ENCODE assay signal across 8 mouse cellular contexts in the genomic region with DNA sequence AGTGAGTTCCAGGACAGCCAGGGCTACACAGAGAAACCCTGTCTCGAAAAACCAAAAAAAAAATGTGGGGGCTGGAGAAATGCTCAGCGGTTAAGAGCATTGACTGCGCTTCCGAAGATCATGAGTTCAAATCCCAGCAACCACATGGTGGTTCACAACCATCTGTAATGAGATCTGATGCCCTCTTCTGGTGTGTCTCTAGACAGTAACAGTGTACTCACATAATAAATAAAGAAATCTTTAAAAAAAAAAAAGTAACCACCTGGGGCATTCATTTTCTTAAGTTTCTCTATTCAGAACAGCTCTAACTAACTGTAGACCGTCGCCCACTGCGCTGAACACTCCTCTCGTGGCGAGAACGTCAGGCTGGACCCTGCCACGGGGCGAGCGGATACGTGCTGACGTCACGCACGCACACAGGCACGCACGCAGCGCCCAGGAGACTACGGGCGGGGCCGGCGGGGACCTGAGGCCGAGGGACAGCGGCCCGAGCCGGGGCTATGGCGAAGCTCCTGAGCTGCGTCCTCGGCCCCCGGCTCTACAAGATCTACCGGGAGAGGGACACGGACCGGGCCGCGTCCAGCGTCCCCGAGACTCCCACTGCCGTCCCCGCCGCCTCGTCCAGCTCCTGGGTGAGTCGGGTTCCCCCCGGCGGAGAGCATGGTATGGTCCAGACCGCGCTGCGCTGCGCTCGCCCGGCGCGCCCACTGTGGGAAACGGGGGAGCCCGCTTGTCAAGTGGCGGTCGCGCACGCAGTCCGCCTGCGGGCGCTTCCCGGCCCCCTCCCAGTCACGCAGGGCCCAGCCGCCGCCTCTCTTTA. TPM values are rescaled to one million over a fixed set of nuclear protein-coding genes. Genes with fewer than 3 reads are reported as not detected.
DNase-seq lines count a peak whose midpoint lies in the region; ATAC-seq lines count a peak whose summit lies in the region.

A gene (plus strand): TSS at position 439 of the 820 bp plus-strand sequence.

- H3K4me3 ChIP-seq in brown adipose tissue, adult 24 weeks (ENCODE audit: insufficient read depth, low read depth, low read length) = peak within 1 kb of the TSS; percentile 85
- H3K4me3 ChIP-seq in heart, embryonic 14.5 days (ENCODE audit: control insufficient read depth in 1 of 2, insufficient read depth in 1 of 2, low read depth in 1 of 2, low read length in 2 of 2) = peak within 1 kb of the TSS; percentile 57 to 74
- H3K4me3 ChIP-seq in liver, embryonic 13.5 days (replicated peaks) = peak within 1 kb of the TSS; percentile 74
- peak within 1 kb of the TSS; percentile 67 for H3K4me3 ChIP-seq in stomach, embryonic 16.5 days (replicated peaks; ENCODE audit: low read length)

- H3K27me3 ChIP-seq in heart, embryonic 14.5 days (ENCODE audit: control insufficient read depth, insufficient read depth, low read length) = no peaks in the 10 kb centered on the region
- H3K27me3 ChIP-seq in liver, embryonic 13.5 days = 0 out of 2 replicates have a peak, but pooled peaks cover 4% of the 10 kb centered on the region
- no peaks in the 10 kb centered on the region for H3K27me3 ChIP-seq in stomach, embryonic 16.5 days (ENCODE audit: control insufficient read depth, insufficient read depth, low read length)

- ATAC-seq in heart, embryonic 14.5 days (ENCODE audit: insufficient number of reproducible peaks, insufficient read depth, low FRiP score, low read depth) = peak; percentile 94
- peak; percentile 96 for ATAC-seq in liver, embryonic 13.5 days (ENCODE audit: low read depth)
- ATAC-seq in stomach, embryonic 16.5 days (ENCODE audit: insufficient read depth, low FRiP score) = peak; percentile 99

- peak within 1 kb of the TSS; percentile 98 for H3K27ac ChIP-seq in brown adipose tissue, adult 24 weeks (replicated peaks; ENCODE audit: low read depth, low read length)
- H3K27ac ChIP-seq in heart, embryonic 14.5 days (replicated peaks in 1 of 2; ENCODE audit: control insufficient read depth in 1 of 2, insufficient read depth in 1 of 2, low read depth in 2 of 2, low read length in 2 of 2) = peak within 1 kb of the TSS; percentile 87 to 97
- peak within 1 kb of the TSS; percentile 91 for H3K27ac ChIP-seq in liver, embryonic 13.5 days
- H3K27ac ChIP-seq in stomach, embryonic 16.5 days (ENCODE audit: low read length) = peak within 1 kb of the TSS; percentile 97

- no peaks in the 10 kb centered on the region for H3K9me3 ChIP-seq in heart, embryonic 14.5 days (ENCODE audit: control insufficient read depth, low read length)
- H3K9me3 ChIP-seq in liver, embryonic 13.5 days (replicated peaks) = no peaks in the 10 kb centered on the region
- no peaks in the 10 kb centered on the region for H3K9me3 ChIP-seq in stomach, embryonic 16.5 days (replicated peaks; ENCODE audit: control insufficient read depth, low read length)

- H3K36me3 ChIP-seq in heart, embryonic 14.5 days (ENCODE audit: control insufficient read depth, insufficient read depth, low read length) = peaks cover 29% of the 10 kb centered on the region
- peaks cover 34% of the 10 kb centered on the region for H3K36me3 ChIP-seq in liver, embryonic 13.5 days
- H3K36me3 ChIP-seq in stomach, embryonic 16.5 days (ENCODE audit: control insufficient read depth, insufficient read depth, low read length) = peaks cover 12% of the 10 kb centered on the region; the same call in 1 of the 2 replicates

- DNase-seq in CD4-positive, CD25-positive, alpha-beta regulatory T cell, adult 2 months (ENCODE audit: low read depth, low spot score) = peak; percentile 96
- DNase-seq in fibroblast of lung, adult 2 months (ENCODE audit: low read depth) = peak; percentile 71
- DNase-seq in kidney, postnatal 14 days = peak; percentile 97
- DNase-seq in liver, embryonic 13.5 days = peak; percentile 92
- DNase-seq in neural tube, embryonic 10.5 days (ENCODE audit: extremely low spot score, low spot score) = peak; percentile 95

- H3K4me2 ChIP-seq in heart, embryonic 14.5 days (ENCODE audit: low read length) = peak within 1 kb of the TSS; percentile 72
- H3K4me2 ChIP-seq in liver, embryonic 13.5 days = peak within 1 kb of the TSS; percentile 79
- H3K4me2 ChIP-seq in stomach, embryonic 16.5 days (ENCODE audit: low read depth, low read length) = peak within 1 kb of the TSS; percentile 75

- no peaks in the 10 kb centered on the region; the same call in 1 of the 2 replicates for H3K4me1 ChIP-seq in brown adipose tissue, adult 24 weeks (ENCODE audit: control insufficient read depth, insufficient read depth, insufficient read length, low read length)
- peaks cover 5 to 10% of the 10 kb centered on the region in 2 experiments for H3K4me1 ChIP-seq in heart, embryonic 14.5 days (ENCODE audit: control insufficient read depth in 2 of 2, insufficient read depth in 2 of 2, low read length in 2 of 2)
- peaks cover 49% of the 10 kb centered on the region for H3K4me1 ChIP-seq in liver, embryonic 13.5 days (replicated peaks)
- peaks cover 4% of the 10 kb centered on the region for H3K4me1 ChIP-seq in stomach, embryonic 16.5 days (ENCODE audit: control insufficient read depth, insufficient read depth, low read length)

- peak within 1 kb of the TSS; percentile 79 for H3K9ac ChIP-seq in heart, embryonic 14.5 days (ENCODE audit: low read length)
- peak within 1 kb of the TSS; percentile 87 for H3K9ac ChIP-seq in liver, embryonic 13.5 days
- H3K9ac ChIP-seq in stomach, embryonic 16.5 days (ENCODE audit: low read length) = peak within 1 kb of the TSS; percentile 93

- WGBS in heart, embryonic 14.5 days = 3% methylated on average over 64 of the region's 67 CpGs
- WGBS in liver, embryonic 13.5 days (ENCODE audit: insufficient replicate concordance) = 2% methylated on average over 66 of the region's 67 CpGs
- 3% methylated on average over 62 of the region's 67 CpGs for whole genome bisulfite sequencing in stomach, embryonic 16.5 days

RNA-seq across cellular contexts. Expression of the gene that starts here (rescaled TPM):
- 43.3 and 44.8 TPM in 2 replicates for polyA plus RNA-seq in brown adipose tissue, adult 24 weeks (2012; ENCODE audit: insufficient read depth, insufficient read length, missing spikeins)
- polyA plus RNA-seq in heart, embryonic 14.5 days (2014; fragmentation: Nextera tagmentation; extraction: Ambion mirVana) = 61.9 and 64.5 TPM in 2 replicates
- 51.0 and 54.9 TPM in 2 replicates for polyA plus RNA-seq in liver, embryonic 13.5 days (2015; fragmentation: Nextera tagmentation; extraction: Ambion mirVana)
- polyA plus RNA-seq in stomach, embryonic 16.5 days (2015; fragmentation: Nextera tagmentation; extraction: Ambion mirVana) = 95.8 and 97.9 TPM in 2 replicates

Comparison
In these comparisons a context has a peak if more than half of its experiments do, and no peak if none do; other contexts are left out.
1. Peak in every context shown above with its lines: DNase-seq, ATAC-seq, H3K4me3 ChIP-seq and H3K27ac ChIP-seq.